Mouse (Mus musculus) liver, adult 2 months (tissue): ENCODE results near the gene Gm7073. TPM values are rescaled to one million over a fixed set of nuclear protein-coding genes. Genes with fewer than 3 reads are reported as not detected.

Experiments
- DNase-seq: peaks from one replicate; pipeline ENCODE4 v3.0.0-alpha.2; 2011; ENCODE audit warnings: low read depth, low spot score; ENCODE audit errors: extremely low read depth
- H3K27ac ChIP-seq: fragments of 200-500 bp; replicated peaks from 2 replicates; pipeline ENCODE4 v1.5.1; 2012; ENCODE audit warnings: low read depth, mild to moderate bottlenecking, control low read depth, inconsistent platforms, low read length; ENCODE audit not compliant: insufficient read depth
- H3K27me3 ChIP-seq: fragments of 200-500 bp; 2 replicates; pipeline ENCODE4 v1.6.1; 2012; ENCODE audit warnings: mild to moderate bottlenecking, moderate library complexity, low read length, inconsistent platforms; ENCODE audit not compliant: control insufficient read depth, insufficient read depth
- H3K36me3 ChIP-seq: fragments of 200-500 bp; 2 replicates; pipeline ENCODE4 v1.6.1; 2012; ENCODE audit warnings: low read length, inconsistent platforms; ENCODE audit not compliant: control insufficient read depth, insufficient read depth
- H3K4me1 ChIP-seq: fragments of 200-500 bp; 2 replicates; pipeline ENCODE4 v1.6.1; 2011; ENCODE audit warnings: low read length; ENCODE audit not compliant: control insufficient read depth, insufficient read depth
- H3K4me3 ChIP-seq: fragments of 200-500 bp; 2 replicates; pipeline ENCODE4 v1.5.1; 2011; ENCODE audit warnings: low read depth, mild to moderate bottlenecking, control low read depth, low read length, moderate library complexity; ENCODE audit not compliant: insufficient read depth
- H3K79me2 ChIP-seq: fragments of 200-500 bp; 2 replicates; pipeline ENCODE4 v1.6.1; 2012; ENCODE audit warnings: inconsistent platforms, mild to moderate bottlenecking, low read length, moderate library complexity; ENCODE audit not compliant: control insufficient read depth, insufficient read depth
- H3K9ac ChIP-seq: fragments of 200-500 bp; 2 replicates; pipeline ENCODE4 v1.6.1; 2012; ENCODE audit warnings: low read depth, mild to moderate bottlenecking, control low read depth, inconsistent platforms, low read length
- CTCF ChIP-seq: fragments of 200-500 bp; IDR thresholded peaks from 2 replicates; pipeline ENCODE4 v1.5.1; 2011; ENCODE audit warnings: low read depth, low read length, control low read depth
- POLR2A ChIP-seq: fragments of 200-500 bp; IDR thresholded peaks from 2 replicates; pipeline ENCODE4 v1.6.1; 2011; ENCODE audit warnings: low read length, control low read depth; ENCODE audit not compliant: insufficient read depth; ENCODE audit errors: extremely low read depth
- WGBS: fragments of 180-500 bp; shearing (Covaris S2); methylation state at CpG from one replicate; pipeline ENCODE4 v1.1.7; 2018; 5-methylcytosine and 5-hydroxymethylcytosine counted together
- polyA plus RNA-seq: library from polyadenylated mRNA; depleted of rRNA; stranded (reverse); fragments of >200 nt; gene quantifications from 2 replicates; pipeline ENCODE4 v1.2.3, GENCODE M21; 2012
- total RNA-seq: library from RNA; depleted of rRNA; stranded (reverse); fragments of >200 nt; gene quantifications from 2 replicates; pipeline ENCODE4 v1.2.3, GENCODE M21; 2014

Gene Gm7073
- total and polyA plus RNA-seq, 2 experiments, result not detected

GRCm38 (mm10) chrX:60495308-60495707 is 43.7 kb downstream of the Gm7073 start:
- Histone ChIP-seq H3K4me1 (no peaks in the 10 kb centered on the region), H3K27me3 (no peaks in the 10 kb centered on the region), H3K36me3 (no peaks in the 10 kb centered on the region), H3K9ac (no peak overlapping the region), H3K79me2 (no peaks in the 10 kb centered on the region), H3K27ac (no peak overlapping the region), H3K4me3 (no peak overlapping the region)
- TF ChIP-seq CTCF (no peak), POLR2A (no peak)
- peak; percentile 0 for DNase-seq

DNA sequence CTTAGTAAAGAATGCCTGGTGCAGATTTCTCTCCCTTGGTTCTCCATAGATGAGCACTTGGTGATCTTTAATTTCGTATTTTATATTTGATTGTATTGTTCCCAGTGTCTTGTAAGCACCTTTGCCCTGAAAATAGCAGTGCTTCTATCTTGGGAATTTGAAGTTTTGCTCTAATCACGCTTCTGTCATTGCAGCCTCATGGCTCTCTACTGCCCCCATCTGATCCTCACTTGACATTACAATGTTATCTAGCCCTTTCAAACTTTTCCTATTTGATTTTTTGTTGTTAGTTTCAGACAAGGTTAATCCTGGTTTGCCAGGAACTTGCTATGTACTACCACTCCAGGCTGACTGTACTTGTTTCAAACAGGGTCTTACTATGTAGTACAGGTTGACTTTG is 75.3 kb downstream of the Gm7073 start:
- no peak for TF ChIP-seq POLR2A
- Histone ChIP-seq H3K9ac (no peak overlapping the region), H3K4me1 (peaks cover 4% of the 10 kb centered on the region; the same call in 1 of the 2 replicates), H3K36me3 (no peaks in the 10 kb centered on the region), H3K27ac (no peak overlapping the region), H3K27me3 (no peaks in the 10 kb centered on the region), H3K4me3 (no peak overlapping the region), H3K79me2 (no peaks in the 10 kb centered on the region)
- peak; percentile 59 for DNase-seq
- 4% methylated on average over 2 of the region's 2 CpGs for WGBS

- no peak for DNase-seq
- Histone ChIP-seq H3K36me3 (no peaks in the 10 kb centered on the region), H3K9ac (no peak overlapping the region), H3K27ac (no peak overlapping the region), H3K4me1 (no peaks in the 10 kb centered on the region), H3K79me2 (no peaks in the 10 kb centered on the region), H3K27me3 (no peaks in the 10 kb centered on the region), H3K4me3 (no peak overlapping the region)
- TF ChIP-seq CTCF (no peak), POLR2A (no peak)
- 66% methylated on average over 4 of the region's 4 CpGs for WGBS
Measured at GRCm38 (mm10) chrX:60414563-60415111, 124.4 kb downstream of the Gm7073 start.

- TF ChIP-seq POLR2A (no peak), CTCF (no peak)
- DNase-seq, result peak; percentile 88
- Histone ChIP-seq H3K27ac (no peak overlapping the region; the same call in 1 of the 2 replicates), H3K4me3 (no peak overlapping the region), H3K36me3 (no peaks in the 10 kb centered on the region), H3K9ac (no peak overlapping the region), H3K27me3 (no peaks in the 10 kb centered on the region), H3K4me1 (peaks cover 2% of the 10 kb centered on the region; the same call in 1 of the 2 replicates), H3K79me2 (peaks cover 12% of the 10 kb centered on the region; the same call in 1 of the 2 replicates)
- 29% methylated on average over 4 of the region's 4 CpGs for WGBS
Measured at GRCm38 (mm10) chrX:60405681-60406080, 133.4 kb downstream of the Gm7073 start.

DNA sequence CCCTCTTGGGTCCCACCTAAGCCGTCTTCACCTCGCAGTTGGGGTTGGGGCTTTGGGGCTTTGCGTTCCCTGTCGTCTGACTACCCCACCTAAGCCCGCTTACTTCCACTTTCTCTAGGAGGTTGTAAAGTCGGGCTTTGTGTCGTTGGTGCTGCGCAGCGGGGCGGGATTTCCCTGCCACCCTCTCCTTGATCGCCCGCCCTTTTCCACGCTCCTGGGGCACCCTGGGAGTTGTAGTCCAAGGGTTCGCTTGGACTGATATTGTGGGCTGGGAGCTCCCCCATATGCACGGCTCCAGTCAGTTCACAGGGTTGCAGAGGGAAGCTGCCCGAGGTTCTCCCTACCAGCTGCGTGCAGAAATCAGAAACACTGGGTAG is 134.4 kb downstream of the Gm7073 start:
- Histone ChIP-seq H3K27ac (peak overlapping the region; percentile 100), H3K27me3 (no peaks in the 10 kb centered on the region), H3K36me3 (no peaks in the 10 kb centered on the region), H3K4me3 (peak overlapping the region; percentile 100), H3K79me2 (peaks cover 12% of the 10 kb centered on the region; the same call in 1 of the 2 replicates), H3K9ac (peak overlapping the region; percentile 100), H3K4me1 (peaks cover 2% of the 10 kb centered on the region; the same call in 1 of the 2 replicates)
- peak; percentile 37; the same call in 1 of the 2 replicates for TF ChIP-seq POLR2A
- peak; percentile 72 for TF ChIP-seq CTCF
- DNase-seq, result peak; percentile 78
- 0% methylated on average over 15 of the region's 17 CpGs for WGBS

- H3K4me1 ChIP-seq, result peaks cover 2% of the 10 kb centered on the region; the same call in 1 of the 2 replicates
- under 1% methylated on average over 47 of the region's 126 CpGs for WGBS
- H3K79me2 ChIP-seq, result peaks cover 12% of the 10 kb centered on the region; the same call in 1 of the 2 replicates
- peak overlapping the region; percentile 100 for H3K9ac ChIP-seq
- peak overlapping the region; percentile 100 for H3K27ac ChIP-seq
- TF ChIP-seq POLR2A, result peak; percentile 65
- no peak for TF ChIP-seq CTCF
- H3K36me3 ChIP-seq, result no peaks in the 10 kb centered on the region
- DNase-seq, result peak; percentile 24
- no peaks in the 10 kb centered on the region for H3K27me3 ChIP-seq
- H3K4me3 ChIP-seq, result peak overlapping the region; percentile 100
Measured at GRCm38 (mm10) chrX:60403764-60404667, 135.0 kb downstream of the Gm7073 start.
